Mouse (Mus musculus): ENCODE results near the gene Nme7.

The Nme7 gene

DNA sequence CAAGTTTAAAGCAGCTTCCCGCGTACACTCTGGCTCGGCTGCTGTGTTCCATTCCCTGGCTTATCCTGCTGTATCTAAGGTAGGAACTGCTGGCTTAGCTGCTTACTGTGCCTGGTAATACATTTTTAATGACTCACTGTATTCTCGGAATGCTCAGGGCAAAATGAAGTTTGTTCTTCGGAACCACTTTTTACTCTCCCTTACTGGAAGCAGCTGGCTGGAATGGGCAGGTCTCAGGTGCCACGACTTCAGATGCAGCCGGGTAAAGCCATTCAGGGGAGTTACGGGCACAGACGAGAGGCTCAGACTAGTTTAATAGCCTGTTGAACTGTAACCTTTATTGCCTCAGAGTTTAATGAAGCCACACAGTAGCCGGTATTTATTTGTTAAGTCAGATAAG, 17.5 kb downstream of the Nme7 start:
- no peak for DNase-seq

DNA sequence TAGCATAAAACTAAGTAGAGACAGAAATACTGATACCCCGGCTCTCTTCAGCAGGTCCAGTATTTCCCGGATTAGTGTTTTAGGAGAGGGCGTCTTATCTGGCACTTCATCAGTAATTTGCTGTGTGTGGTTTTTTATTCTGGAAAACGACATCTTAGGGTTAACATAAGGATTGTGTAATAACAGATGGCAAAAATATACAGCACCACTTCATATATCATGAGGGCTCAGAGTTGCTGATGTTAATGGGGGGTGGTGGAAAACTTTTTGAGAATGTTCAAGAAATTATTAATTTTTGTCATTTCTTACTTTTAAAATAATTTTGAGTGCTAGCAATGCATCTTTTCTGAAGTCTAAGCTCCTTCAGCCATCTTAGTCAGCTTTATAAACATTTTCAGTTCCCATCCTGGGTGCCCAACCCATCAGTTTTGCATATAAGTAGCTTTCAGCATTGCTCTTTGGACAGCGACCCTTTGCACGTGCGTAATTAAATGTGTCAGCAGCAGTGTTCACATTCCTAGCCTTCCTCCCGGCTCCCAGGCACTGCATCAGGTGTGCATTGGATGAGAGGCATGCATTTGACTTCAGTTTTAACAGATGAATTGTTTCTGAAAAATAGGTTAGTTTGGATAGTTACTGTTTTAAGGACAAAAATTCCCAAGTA, 19.2 kb downstream of the Nme7 start:
- no peak for DNase-seq

DNA sequence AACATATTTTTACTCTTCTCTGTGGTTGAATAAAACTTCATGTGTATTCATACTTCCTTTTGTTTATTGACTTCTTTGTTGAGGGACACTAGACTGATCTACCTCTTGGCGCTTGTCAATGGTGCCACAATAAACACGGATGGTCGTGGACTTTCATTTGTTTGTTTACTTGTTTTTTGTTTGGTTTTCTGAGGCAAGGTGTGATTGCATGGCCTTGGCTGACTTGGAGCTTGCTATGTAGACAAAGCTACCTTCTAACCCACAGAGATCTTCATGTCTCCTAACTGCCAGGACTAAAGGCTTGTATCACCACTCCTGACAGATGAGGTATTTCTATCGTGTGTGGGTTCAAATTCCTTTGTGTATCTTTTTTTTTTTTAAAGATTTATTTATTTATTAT, 20.3 kb downstream of the Nme7 start:
- no peak for DNase-seq

- no peak for DNase-seq
Measured at GRCm38 (mm10) chr1:164324878-164325277, 21.0 kb downstream of the Nme7 start.

- DNase-seq, result peak; percentile 29 to 31
Measured at GRCm38 (mm10) chr1:164326600-164327155, 22.8 kb downstream of the Nme7 start.

- no peak for DNase-seq
Measured at GRCm38 (mm10) chr1:164327764-164328163, 23.8 kb downstream of the Nme7 start.

- DNase-seq, result no peak
Measured at GRCm38 (mm10) chr1:164332559-164332958, 28.6 kb downstream of the Nme7 start.

DNA sequence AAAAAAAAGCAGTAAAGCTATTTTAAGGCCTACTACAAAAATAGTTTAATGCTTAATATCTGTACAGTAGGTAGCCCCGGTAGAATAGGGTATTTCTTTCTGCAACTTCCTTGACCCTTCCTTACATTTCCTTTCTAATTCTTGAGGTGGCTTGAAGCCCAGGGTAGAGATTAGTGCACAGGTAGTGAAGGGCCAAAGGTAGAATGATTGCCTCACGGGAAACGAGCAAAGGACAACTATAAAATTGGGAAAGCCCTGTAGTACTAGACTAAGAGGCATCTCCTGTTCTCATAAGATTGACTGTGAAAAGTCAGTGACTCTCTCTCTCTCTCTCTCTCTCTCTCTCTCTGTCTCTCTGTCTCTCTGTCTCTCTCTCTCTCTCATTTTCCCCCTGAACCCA, 31.5 kb downstream of the Nme7 start:
- DNase-seq, result no peak

DNA sequence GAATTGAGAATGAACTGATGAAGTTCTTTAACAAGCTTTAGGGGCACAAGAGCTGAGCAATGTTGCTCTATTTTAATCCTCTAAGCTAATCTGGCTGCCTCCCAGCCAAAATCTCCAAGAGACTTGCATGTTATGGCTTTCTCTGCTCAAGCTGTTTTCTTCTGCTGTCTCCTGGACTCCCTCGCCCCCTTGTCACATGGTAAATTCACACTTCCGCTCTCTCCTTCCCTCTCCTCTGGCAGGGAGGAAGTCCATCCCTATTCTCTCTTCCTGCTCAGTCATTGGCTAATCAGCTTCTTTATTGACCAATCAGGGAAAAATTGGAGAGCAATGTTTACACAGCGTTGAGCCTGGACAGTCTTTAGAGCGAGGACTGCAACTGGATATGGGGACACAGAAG, 31.9 kb downstream of the Nme7 start:
- DNase-seq, result no peak

GRCm38 (mm10) chr1:164342161-164342560, 38.2 kb downstream of the Nme7 start:
- peak; percentile 26 to 42 for DNase-seq

DNA sequence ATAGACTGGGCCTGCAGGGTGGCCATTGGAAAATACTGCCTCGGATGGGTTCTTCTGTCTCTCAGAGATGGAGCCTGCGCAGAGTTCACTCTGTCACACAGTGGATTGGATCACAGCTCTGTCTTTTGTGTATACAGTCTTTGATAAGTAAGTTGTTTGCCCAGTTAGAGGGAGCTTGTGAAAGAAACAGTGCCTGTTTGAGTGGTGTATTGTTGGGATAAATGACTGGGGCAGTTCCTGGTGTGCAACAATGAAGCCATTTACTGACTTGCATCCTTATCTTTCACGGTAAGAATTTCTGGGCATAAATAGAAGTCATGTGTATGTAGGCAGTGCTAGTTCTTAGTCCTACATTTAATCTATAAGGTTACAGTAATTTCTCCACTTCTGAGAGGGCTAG, 49.5 kb downstream of the Nme7 start:
- no peak for DNase-seq

- no peak for DNase-seq
Measured at GRCm38 (mm10) chr1:164357995-164358394, 54.1 kb downstream of the Nme7 start.

GRCm38 (mm10) chr1:164361997-164362396, 58.1 kb downstream of the Nme7 start:
- no peak for DNase-seq

GRCm38 (mm10) chr1:164366156-164367128, 62.5 kb downstream of the Nme7 start:
- DNase-seq, result peak; percentile 81 to 82

GRCm38 (mm10) chr1:164368152-164368551, 64.2 kb downstream of the Nme7 start:
- no peak for DNase-seq

DNA sequence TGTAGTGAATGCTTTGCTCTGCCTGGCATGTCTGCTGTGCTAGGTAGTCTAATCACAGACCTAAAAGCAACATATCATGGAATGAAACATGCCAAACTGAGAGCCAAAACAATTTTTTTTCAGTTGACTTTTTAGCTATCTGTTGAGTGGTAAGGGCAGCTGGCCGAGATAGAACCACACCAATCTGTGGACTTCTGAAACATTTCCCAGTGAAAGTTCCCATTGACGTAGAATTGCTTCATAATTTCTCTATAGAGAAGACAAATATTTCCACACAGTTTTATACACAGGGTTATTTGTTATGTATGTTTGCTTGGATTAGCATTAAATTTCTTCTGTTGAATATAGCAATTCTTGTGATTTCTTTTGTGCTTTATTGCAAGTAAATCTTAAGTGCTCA, 65.9 kb downstream of the Nme7 start:
- no peak for DNase-seq

GRCm38 (mm10) chr1:164373029-164373428, 69.1 kb downstream of the Nme7 start:
- DNase-seq, result no peak

DNA sequence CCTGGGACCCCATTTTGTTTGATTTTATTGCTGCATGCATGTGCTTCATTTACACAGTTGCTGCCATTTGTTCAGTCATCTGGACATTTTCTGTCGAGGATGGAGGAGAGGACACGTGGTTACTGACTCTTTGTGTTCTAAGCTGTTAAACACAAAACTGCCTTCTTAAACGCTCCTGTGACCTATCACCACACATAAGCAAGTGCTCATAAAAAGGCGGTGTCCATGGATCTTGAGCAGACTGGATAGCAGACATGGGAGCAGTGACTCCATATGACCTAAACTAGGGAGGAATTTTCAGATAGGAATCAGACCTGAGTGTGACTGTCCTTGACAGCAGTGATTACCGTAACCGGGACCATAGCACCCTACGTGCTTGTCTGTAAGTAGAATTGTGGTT, 70.1 kb downstream of the Nme7 start:
- DNase-seq, result no peak

GRCm38 (mm10) chr1:164375626-164376025, 71.7 kb downstream of the Nme7 start:
- no peak for DNase-seq

- no peak for DNase-seq
Measured at GRCm38 (mm10) chr1:164376761-164377487, 73.0 kb downstream of the Nme7 start.

DNA sequence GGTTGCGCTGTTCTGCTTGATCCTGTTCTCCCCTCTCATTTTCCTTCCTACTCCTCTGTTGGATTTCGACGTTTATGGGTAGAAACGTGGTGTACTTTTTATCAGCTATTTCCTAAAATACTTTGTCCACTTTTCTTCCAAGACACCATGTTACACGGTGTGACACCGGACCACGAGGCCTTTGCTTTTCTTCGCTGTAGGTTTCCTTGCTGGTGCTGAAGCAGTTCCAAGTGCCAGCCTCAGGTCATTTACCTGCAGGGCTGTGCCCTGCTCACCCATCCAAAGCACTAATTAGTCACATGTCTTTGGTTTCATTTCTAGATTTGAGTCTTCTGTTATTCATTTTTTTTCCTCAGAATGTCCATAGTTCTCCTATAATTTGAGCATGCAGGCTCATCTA, 79.7 kb downstream of the Nme7 start:
- no peak for DNase-seq

DNA sequence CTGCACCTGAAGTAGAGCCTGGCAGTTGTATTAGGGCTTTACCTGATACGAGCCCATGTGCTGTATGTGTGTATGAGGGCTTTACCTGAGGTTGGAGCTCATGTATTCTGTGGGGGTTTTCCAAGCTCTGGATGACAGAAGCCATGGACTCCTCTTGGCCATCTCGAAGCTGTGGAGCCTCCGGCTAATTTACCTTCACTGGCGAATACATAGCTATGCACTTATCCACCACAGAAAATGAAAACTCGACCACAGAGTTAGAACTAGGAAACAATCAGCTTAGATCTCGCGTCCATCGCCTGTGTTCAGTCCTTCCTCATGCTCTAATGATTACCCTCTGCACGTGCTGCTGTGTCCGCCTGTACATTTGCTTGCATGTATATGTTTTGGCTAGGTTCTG, 80.4 kb downstream of the Nme7 start:
- no peak for DNase-seq

- DNase-seq, result no peak
Measured at GRCm38 (mm10) chr1:164384972-164385371, 81.1 kb downstream of the Nme7 start.

Data from cerebellum, postnatal 10 days (tissue).